Mouse (Mus musculus) forebrain, embryonic 11.5 days (tissue): Measurements from ENCODE around the gene Dcdc2c. TPM values are rescaled to one million over a fixed set of nuclear protein-coding genes. Genes with fewer than 3 reads are reported as not detected.
A peak's percentile ranks its signal among the peaks of the same experiment; 100 is the strongest.

Experiments used
- ATAC-seq: fragments of 200-750 bp; cut with Nextera tagmentation; replicated peaks from 2 replicates; pipeline ENCODE4 v1.8.0; 2017; ENCODE audit warnings: moderate TSS enrichment; ENCODE audit not compliant: low FRiP score
- DNase-seq: peaks from one replicate; pipeline ENCODE4 v3.0.0-alpha.2; 2017; ENCODE audit warnings: low spot score
- H3K27ac ChIP-seq: fragments of 300-500 bp; sonication (generic); 2 replicates; pipeline ENCODE4 v1.5.1; 2014; ENCODE audit warnings: low read depth, low read length
- H3K27me3 ChIP-seq: fragments of 300-500 bp; sonication (generic); 2 replicates; pipeline ENCODE4 v1.6.1; 2014; ENCODE audit warnings: mild to moderate bottlenecking, low read length, mixed read lengths; ENCODE audit not compliant: control insufficient read depth, insufficient read depth
- H3K36me3 ChIP-seq: fragments of 300-500 bp; sonication (generic); 2 replicates; pipeline ENCODE4 v1.6.1; 2014; ENCODE audit warnings: mild to moderate bottlenecking, low read length, moderate library complexity, mixed read lengths; ENCODE audit not compliant: control insufficient read depth, insufficient read depth
- H3K4me1 ChIP-seq: fragments of 300-500 bp; sonication (generic); replicated peaks from 2 replicates; pipeline ENCODE4 v1.6.1; 2014; ENCODE audit warnings: low read length, mixed read lengths; ENCODE audit not compliant: control insufficient read depth, insufficient read depth
- H3K4me2 ChIP-seq: fragments of 300-500 bp; sonication (generic); 2 replicates; pipeline ENCODE4 v1.6.1; 2014; ENCODE audit warnings: low read depth, mild to moderate bottlenecking, low read length, moderate library complexity, mixed read lengths; ENCODE audit not compliant: severe bottlenecking
- H3K4me3 ChIP-seq: fragments of 300-500 bp; sonication (generic); 2 replicates; pipeline ENCODE4 v1.5.1; 2014; ENCODE audit warnings: low read depth, low read length
- H3K9ac ChIP-seq: fragments of 300-500 bp; sonication (generic); 2 replicates; pipeline ENCODE4 v1.6.1; 2014; ENCODE audit warnings: low read length
- H3K9me3 ChIP-seq: fragments of 300-500 bp; sonication (generic); 2 replicates; pipeline ENCODE4 v1.6.1; 2016; ENCODE audit warnings: low read length, mixed read lengths; ENCODE audit not compliant: control insufficient read depth
- WGBS: fragments of 180-500 bp; shearing (Covaris S2); extraction: QIAGEN DNeasy Blood & Tissue Kit; methylation state at CpG from one replicate; pipeline ENCODE4 v1.1.7; 2014; 5-methylcytosine and 5-hydroxymethylcytosine counted together
- polyA plus RNA-seq: library from polyadenylated mRNA; unstranded; fragments of >200 nt; fragmentation: Nextera tagmentation; extraction: Ambion mirVana; gene quantifications from 2 replicates; pipeline ENCODE4 v1.2.1, GENCODE M21; 2014

Dcdc2c gene
- polyA plus RNA-seq, 1 experiment from 2014 or later, result 0.21 TPM

GRCm38 (mm10) chr12:28494289-28494688 lies 57.9 kb downstream of the Dcdc2c start:
- no peaks in the 10 kb centered on the region for H3K27me3 ChIP-seq
- 86% methylated on average over 5 of the region's 5 CpGs for WGBS
- H3K9me3 ChIP-seq, result no peaks in the 10 kb centered on the region
- no peaks in the 10 kb centered on the region for H3K4me1 ChIP-seq
- ATAC-seq (no peak), DNase-seq (no peak)
- no peak overlapping the region for H3K27ac ChIP-seq
- H3K4me2 ChIP-seq, result no peak overlapping the region
- no peaks in the 10 kb centered on the region for H3K36me3 ChIP-seq
- H3K4me3 ChIP-seq, result no peak overlapping the region
- H3K9ac ChIP-seq, result no peak overlapping the region

- no peak for ATAC-seq
- no peaks in the 10 kb centered on the region for H3K36me3 ChIP-seq
- no peaks in the 10 kb centered on the region for H3K27me3 ChIP-seq
- no peak overlapping the region for H3K4me2 ChIP-seq
- no peak overlapping the region for H3K4me3 ChIP-seq
- H3K9me3 ChIP-seq, result no peaks in the 10 kb centered on the region
- 85% methylated on average over 10 of the region's 10 CpGs for WGBS
- H3K9ac ChIP-seq, result no peak overlapping the region
- no peak for DNase-seq
- no peak overlapping the region for H3K27ac ChIP-seq
- H3K4me1 ChIP-seq, result no peaks in the 10 kb centered on the region
Measured at GRCm38 (mm10) chr12:28482483-28483160, 69.6 kb downstream of the Dcdc2c start.

- H3K9ac ChIP-seq, result peak overlapping the region; percentile 17; the same call in 1 of the 2 replicates
- no peaks in the 10 kb centered on the region for H3K27me3 ChIP-seq
- H3K36me3 ChIP-seq, result no peaks in the 10 kb centered on the region
- no peak overlapping the region for H3K4me3 ChIP-seq
- peaks cover 13% of the 10 kb centered on the region; the same call in 1 of the 2 replicates for H3K4me1 ChIP-seq
- peak overlapping the region; percentile 79 for H3K27ac ChIP-seq
- DNase-seq (peak; percentile 68), ATAC-seq (peak; percentile 89)
- H3K4me2 ChIP-seq, result no peak overlapping the region; the same call in 1 of the 2 replicates
- no peaks in the 10 kb centered on the region; the same call in 1 of the 2 replicates for H3K9me3 ChIP-seq
- 17% methylated on average over 2 of the region's 2 CpGs for WGBS
Measured at GRCm38 (mm10) chr12:28460951-28461431, 91.2 kb downstream of the Dcdc2c start.

- no peak for DNase-seq
- ATAC-seq, result peak; percentile 41; the same call in 1 of the 2 replicates
Measured at GRCm38 (mm10) chr12:28460523-28460922, 91.7 kb downstream of the Dcdc2c start.

GRCm38 (mm10) chr12:28458786-28459185 lies 93.4 kb downstream of the Dcdc2c start:
- Histone ChIP-seq H3K9me3 (no peaks in the 10 kb centered on the region; the same call in 1 of the 2 replicates), H3K4me1 (peaks cover 13% of the 10 kb centered on the region; the same call in 1 of the 2 replicates), H3K36me3 (no peaks in the 10 kb centered on the region), H3K4me3 (no peak overlapping the region), H3K9ac (no peak overlapping the region), H3K27ac (no peak overlapping the region), H3K27me3 (no peaks in the 10 kb centered on the region), H3K4me2 (no peak overlapping the region)
- WGBS, result 93% methylated on average over 5 of the region's 5 CpGs
- DNase-seq, result no peak
- ATAC-seq, result no peak

More at GRCm38 (mm10) chr12:28460523-28460922, 91.7 kb downstream of the Dcdc2c start:
- H3K9me3 ChIP-seq, result no peaks in the 10 kb centered on the region; the same call in 1 of the 2 replicates
- peak overlapping the region; percentile 79 for H3K27ac ChIP-seq
- peaks cover 13% of the 10 kb centered on the region; the same call in 1 of the 2 replicates for H3K4me1 ChIP-seq
- no peak overlapping the region for H3K4me3 ChIP-seq
- H3K27me3 ChIP-seq, result no peaks in the 10 kb centered on the region
- no peak overlapping the region for H3K9ac ChIP-seq
- peak overlapping the region; percentile 5; the same call in 1 of the 2 replicates for H3K4me2 ChIP-seq
- H3K36me3 ChIP-seq, result no peaks in the 10 kb centered on the region
- WGBS, result 16% methylated on average over 7 of the region's 7 CpGs

GRCm38 (mm10) chr12:28436536-28436935 lies 115.7 kb downstream of the Dcdc2c start:
- ATAC-seq, result no peak
- Histone ChIP-seq H3K9ac (no peak overlapping the region), H3K27ac (no peak overlapping the region), H3K36me3 (no peaks in the 10 kb centered on the region), H3K27me3 (no peaks in the 10 kb centered on the region), H3K9me3 (no peaks in the 10 kb centered on the region), H3K4me1 (peaks cover 3% of the 10 kb centered on the region; the same call in 1 of the 2 replicates), H3K4me3 (no peak overlapping the region), H3K4me2 (no peak overlapping the region)
- no peak for DNase-seq
- 77% methylated on average over 5 of the region's 5 CpGs for WGBS

GRCm38 (mm10) chr12:28432729-28433067 lies 119.5 kb downstream of the Dcdc2c start:
- DNase-seq (no peak), ATAC-seq (no peak)
- H3K27me3 ChIP-seq, result no peaks in the 10 kb centered on the region
- no peak overlapping the region for H3K4me3 ChIP-seq
- H3K9ac ChIP-seq, result no peak overlapping the region
- H3K27ac ChIP-seq, result no peak overlapping the region
- H3K4me2 ChIP-seq, result no peak overlapping the region
- 91% methylated on average over 3 of the region's 3 CpGs for WGBS
- H3K4me1 ChIP-seq, result peaks cover 3% of the 10 kb centered on the region; the same call in 1 of the 2 replicates
- H3K36me3 ChIP-seq, result no peaks in the 10 kb centered on the region
- peaks cover 4% of the 10 kb centered on the region; the same call in 1 of the 2 replicates for H3K9me3 ChIP-seq

GRCm38 (mm10) chr12:28431832-28432728 lies 120.1 kb downstream of the Dcdc2c start:
- Histone ChIP-seq H3K4me2 (peak overlapping the region; percentile 54), H3K4me3 (peak overlapping the region; percentile 20), H3K4me1 (peaks cover 3% of the 10 kb centered on the region; the same call in 1 of the 2 replicates), H3K9ac (peak overlapping the region; percentile 65), H3K36me3 (no peaks in the 10 kb centered on the region), H3K27me3 (no peaks in the 10 kb centered on the region), H3K27ac (peak overlapping the region; percentile 77), H3K9me3 (peaks cover 4% of the 10 kb centered on the region; the same call in 1 of the 2 replicates)
- ATAC-seq, result peak; percentile 73; the same call in 1 of the 2 replicates
- WGBS, result 4% methylated on average over 19 of the region's 19 CpGs
- DNase-seq, result peak; percentile 87
